Mouse (Mus musculus): ENCODE results near the gene Pla2g2f.

- no peak for TF ChIP-seq CTCF (IDR thresholded peaks at IDR 0.05; ENCODE audit: borderline replicate concordance, insufficient read depth, low read depth, low read length)
- no peak; the same call in 1 of the 2 replicates for TF ChIP-seq POLR2A (IDR thresholded peaks at IDR 0.05; ENCODE audit: borderline replicate concordance, insufficient read depth, low read length)
These were observed 46.8 kb downstream of the Pla2g2f start for GRCm38 (mm10) chr4:138710633-138711032.
